Mouse (Mus musculus): Measurements from ENCODE around the gene Gm13698. TPM values are rescaled to one million over a fixed set of nuclear protein-coding genes. Genes with fewer than 3 reads are reported as not detected.
"Not testable (repeated sequence)": the region's sequence is repeated elsewhere in the genome, so short reads cannot be mapped to it uniquely, and the experiment has no call there.

The Gm13698 gene
- polyA plus RNA-seq, 1 experiment from 2014 or later = not detected

GRCm38 (mm10) chr2:83978633-83979032 is 23.1 kb downstream of the Gm13698 start, which contains the start of gene Gm13694:
Gm13694 (plus strand) TSS chr2:83978933.
- not testable (repeated sequence) for H3K27me3 ChIP-seq (ENCODE audit: control insufficient read depth, insufficient read depth, low read length); H3K27ac ChIP-seq (replicated peaks); H3K4me3 ChIP-seq (ENCODE audit: low read depth, low read length); H3K36me3 ChIP-seq (ENCODE audit: control insufficient read depth, insufficient read depth, low read length); ATAC-seq (ENCODE audit: low FRiP score, low TSS enrichment); H3K4me2 ChIP-seq (replicated peaks; ENCODE audit: low read depth); H3K9ac ChIP-seq (ENCODE audit: low read length); DNase-seq (ENCODE audit: low spot score); H3K4me1 ChIP-seq (replicated peaks; ENCODE audit: control insufficient read depth, insufficient read depth); H3K9me3 ChIP-seq (ENCODE audit: control insufficient read depth, low read length)
- WGBS = no CpG with 5 or more reads among the region's 6 CpGs

GRCm38 (mm10) chr2:83984443-83984842 is 28.9 kb downstream of the Gm13698 start, which contains the start of gene Gm13697:
Gm13697 (plus strand) TSS chr2:83984743.
- not testable (repeated sequence) for H3K4me3 ChIP-seq (ENCODE audit: low read depth, low read length); H3K36me3 ChIP-seq (ENCODE audit: control insufficient read depth, insufficient read depth, low read length); H3K27me3 ChIP-seq (ENCODE audit: control insufficient read depth, insufficient read depth, low read length); H3K4me1 ChIP-seq (replicated peaks; ENCODE audit: control insufficient read depth, insufficient read depth); H3K9ac ChIP-seq (ENCODE audit: low read length); H3K27ac ChIP-seq (replicated peaks); DNase-seq (ENCODE audit: low spot score); H3K4me2 ChIP-seq (replicated peaks; ENCODE audit: low read depth); ATAC-seq (ENCODE audit: low FRiP score, low TSS enrichment); H3K9me3 ChIP-seq (ENCODE audit: control insufficient read depth, low read length)
- WGBS = no CpG with 5 or more reads among the region's 6 CpGs

DNA sequence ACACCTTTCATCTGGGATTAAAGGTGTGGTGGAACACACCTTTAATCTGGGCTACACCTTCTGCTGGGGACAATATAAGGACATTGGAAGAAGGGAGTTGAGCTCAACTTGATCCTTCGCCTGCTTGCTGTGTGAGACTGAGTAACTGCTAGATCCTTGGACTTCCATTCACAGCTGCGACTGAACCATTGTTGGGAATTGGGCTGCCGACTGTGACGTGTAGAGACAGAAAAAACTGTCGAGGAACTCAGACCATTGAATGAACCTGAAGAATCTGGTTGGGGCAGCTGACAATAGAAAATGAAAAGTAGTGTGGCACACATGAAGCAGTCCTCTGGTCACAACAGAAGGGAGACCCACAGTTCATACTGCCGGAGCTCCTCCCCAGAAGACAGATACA is 34.8 kb downstream of the Gm13698 start, which contains the start of gene Gm13691:
Gene Gm13691 (plus strand): TSS at position 301 of the 400 bp plus-strand sequence.
- not testable (repeated sequence) for H3K9me3 ChIP-seq (ENCODE audit: control insufficient read depth, low read length); H3K4me1 ChIP-seq (replicated peaks; ENCODE audit: control insufficient read depth, insufficient read depth); H3K27me3 ChIP-seq (ENCODE audit: control insufficient read depth, insufficient read depth, low read length); H3K4me2 ChIP-seq (replicated peaks; ENCODE audit: low read depth); ATAC-seq (ENCODE audit: low FRiP score, low TSS enrichment); H3K36me3 ChIP-seq (ENCODE audit: control insufficient read depth, insufficient read depth, low read length); H3K27ac ChIP-seq (replicated peaks); H3K9ac ChIP-seq (ENCODE audit: low read length); H3K4me3 ChIP-seq (ENCODE audit: low read depth, low read length); DNase-seq (ENCODE audit: low spot score)
- no CpG with 5 or more reads among the region's 6 CpGs for WGBS

DNA sequence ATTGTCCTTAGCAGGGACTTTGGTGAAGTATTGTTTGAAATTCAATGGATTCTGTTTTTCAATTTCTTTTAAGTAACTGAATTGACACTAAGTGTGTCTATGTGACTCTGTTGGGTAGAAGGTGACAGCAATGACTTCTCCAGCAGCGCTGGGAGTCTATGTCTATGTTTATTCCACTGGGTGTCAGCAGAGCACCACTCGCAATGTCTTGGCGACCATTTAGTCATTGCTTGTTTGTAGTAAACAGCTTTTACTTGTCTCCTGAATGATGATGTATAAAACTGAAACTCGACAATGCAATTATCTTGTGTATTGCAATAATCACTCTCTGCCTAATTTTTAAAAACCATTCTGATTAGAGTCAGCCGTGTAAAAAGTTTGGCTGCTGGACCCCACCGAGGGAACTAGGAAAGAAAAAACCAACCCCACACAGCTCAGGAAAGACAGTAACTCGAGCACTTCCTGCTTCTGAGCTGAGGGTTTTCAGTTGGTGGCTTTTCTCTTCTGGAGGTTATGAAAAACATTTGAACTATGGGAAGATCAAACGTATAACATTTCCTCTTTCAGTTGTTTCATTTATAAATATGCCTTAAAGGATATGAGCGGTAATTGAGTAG is 38.3 kb downstream of the Gm13698 start:
- H3K9me3 ChIP-seq (ENCODE audit: control insufficient read depth, low read length); DNase-seq (ENCODE audit: low spot score); ATAC-seq (ENCODE audit: low FRiP score, low TSS enrichment); H3K4me2 ChIP-seq (replicated peaks; ENCODE audit: low read depth); H3K4me1 ChIP-seq (replicated peaks; ENCODE audit: control insufficient read depth, insufficient read depth); H3K27me3 ChIP-seq (ENCODE audit: control insufficient read depth, insufficient read depth, low read length); H3K9ac ChIP-seq (ENCODE audit: low read length); H3K36me3 ChIP-seq (ENCODE audit: control insufficient read depth, insufficient read depth, low read length); H3K27ac ChIP-seq (replicated peaks); H3K4me3 ChIP-seq (ENCODE audit: low read depth, low read length): not testable (repeated sequence)
- WGBS = 31% methylated on average over 7 of the region's 9 CpGs

- H3K36me3 ChIP-seq (ENCODE audit: control insufficient read depth, insufficient read depth, low read length); H3K9me3 ChIP-seq (ENCODE audit: control insufficient read depth, low read length); H3K4me1 ChIP-seq (replicated peaks; ENCODE audit: control insufficient read depth, insufficient read depth); H3K27me3 ChIP-seq (ENCODE audit: control insufficient read depth, insufficient read depth, low read length); H3K4me2 ChIP-seq (replicated peaks; ENCODE audit: low read depth); H3K9ac ChIP-seq (ENCODE audit: low read length); ATAC-seq (ENCODE audit: low FRiP score, low TSS enrichment); H3K27ac ChIP-seq (replicated peaks); H3K4me3 ChIP-seq (ENCODE audit: low read depth, low read length); DNase-seq (ENCODE audit: low spot score): not testable (repeated sequence)
- no CpG with 5 or more reads among the region's 3 CpGs for WGBS
Observed at GRCm38 (mm10) chr2:83994526-83994925, 39.0 kb downstream of the Gm13698 start.

Other genes starting within 250 kb of the Gm13698 start
- 69.8 and 74.3 TPM in 2 replicates for gene Itgav, start 231.3 kb upstream of the Gm13698 start, polyA plus RNA-seq (2015; fragmentation: Nextera tagmentation; extraction: Ambion mirVana)
- 4.2 and 4.8 TPM in 2 replicates for gene Fam171b, start 143.1 kb upstream of the Gm13698 start, polyA plus RNA-seq (2015; fragmentation: Nextera tagmentation; extraction: Ambion mirVana)
- not detected in 2 replicates for gene Zswim2, start 14.5 kb upstream of the Gm13698 start, polyA plus RNA-seq (2015; fragmentation: Nextera tagmentation; extraction: Ambion mirVana)
- gene Gm13693, start 5.8 kb downstream of the Gm13698 start, polyA plus RNA-seq (2015; fragmentation: Nextera tagmentation; extraction: Ambion mirVana) = not detected in 2 replicates
- gene Gm13695, start 11.6 kb downstream of the Gm13698 start, polyA plus RNA-seq (2015; fragmentation: Nextera tagmentation; extraction: Ambion mirVana) = not detected in 2 replicates
- not detected in 2 replicates for gene Gm13696, start 17.4 kb downstream of the Gm13698 start, polyA plus RNA-seq (2015; fragmentation: Nextera tagmentation; extraction: Ambion mirVana)
- gene Gm13694, start 23.2 kb downstream of the Gm13698 start, polyA plus RNA-seq (2015; fragmentation: Nextera tagmentation; extraction: Ambion mirVana) = not detected in 2 replicates
- gene Gm13697, start 29.1 kb downstream of the Gm13698 start, polyA plus RNA-seq (2015; fragmentation: Nextera tagmentation; extraction: Ambion mirVana) = not detected in 2 replicates
- gene Gm13691, start 34.9 kb downstream of the Gm13698 start, polyA plus RNA-seq (2015; fragmentation: Nextera tagmentation; extraction: Ambion mirVana) = not detected in 2 replicates